Mouse (Mus musculus): ENCODE data around the gene Naa38.

- TF ChIP-seq CTCF (IDR thresholded peaks at IDR 0.05; ENCODE audit: control insufficient read depth, insufficient read depth, low read length) (no peak), POLR2A (IDR thresholded peaks at IDR 0.05; ENCODE audit: borderline replicate concordance, control insufficient read depth, low read depth, low read length) (no peak)
These were observed 30.4 kb upstream of the Naa38 start for GRCm38 (mm10) chr11:69364910-69365309.
